Mouse (Mus musculus) 416B (cell line): ENCODE results near the gene Olfr1234.

Experiments
- DNase-seq: peaks from one replicate; pipeline ENCODE4 v3.0.0; 2011; ENCODE audit warnings: low read depth

Gene Olfr1234

GRCm38 (mm10) chr2:89364765-89365164, at the start of gene Olfr1234:
Gene Olfr1234, minus strand, starts transcription at chr2:89364865.
- DNase-seq = no peak

GRCm38 (mm10) chr2:89409576-89409975, 44.9 kb upstream of the Olfr1234 start, which contains the start of gene Olfr1238:
Gene Olfr1238, minus strand, starts transcription at chr2:89409676.
- no peak for DNase-seq

GRCm38 (mm10) chr2:89400882-89401281, 36.2 kb upstream of the Olfr1234 start:
- DNase-seq = no peak

GRCm38 (mm10) chr2:89342298-89342697, 22.4 kb downstream of the Olfr1234 start, which contains the start of gene Olfr1233:
Gene Olfr1233, minus strand, starts transcription at chr2:89342398.
- DNase-seq = no peak

- no peak for DNase-seq
Observed at GRCm38 (mm10) chr2:89329575-89329974, 35.1 kb downstream of the Olfr1234 start, which contains the start of gene Olfr1232. Gene Olfr1232, minus strand, starts transcription at chr2:89329675.
